Mouse (Mus musculus) heart, adult 2 months (tissue): ENCODE measurements around the gene Cmbl.

Experiments
- CTCF ChIP-seq: fragments of 200-600 bp; IDR thresholded peaks from 2 replicates; pipeline ENCODE4 v1.8.1; 2022; ENCODE audit warnings: antibody characterized with exemption, mild to moderate bottlenecking, moderate library complexity
- EP300 ChIP-seq: fragments of 200-500 bp; IDR thresholded peaks from 2 replicates; pipeline ENCODE4 v1.6.1; 2011; ENCODE audit warnings: low read depth, low read length, control low read depth; ENCODE audit not compliant: insufficient read depth
- POLR2A ChIP-seq: fragments of 200-500 bp; IDR thresholded peaks from 2 replicates; pipeline ENCODE4 v1.6.1; 2011; ENCODE audit warnings: mild to moderate bottlenecking, low read depth, low read length, control low read depth; ENCODE audit not compliant: insufficient read depth

- TF ChIP-seq POLR2A: no peak
- no peak for TF ChIP-seq CTCF
- no peak for TF ChIP-seq EP300
Observed at GRCm38 (mm10) chr15:31518371-31518770, 46.8 kb upstream of the Cmbl start.
